Mouse (Mus musculus) gastrocnemius, adult 8-10 months (tissue): ENCODE results near the gene Gpr34. TPM values are rescaled to one million over a fixed set of nuclear protein-coding genes. Genes with fewer than 3 reads are reported as not detected.

Experiments
- DNase-seq, 2 experiments: peaks; one replicate each; pipeline ENCODE4 v3.0.0; 2022; ENCODE audit warnings: low spot score in 2 of 2
- microRNA-seq: library from miRNA; unstranded; fragments of <30 nt; microRNA quantifications from one replicate; pipeline ENCODE4 v1.2.0, GENCODE M21; 2022
- total RNA-seq, 4 experiments: library from RNA; stranded (reverse); gene quantifications; 2 replicates each; pipeline ENCODE4 v1.2.4; 2022

Gpr34 gene
- total RNA-seq, 4 experiments from 2014 or later: 0.27 to 0.40 (median 0.35) TPM; not detected in 1

GRCm38 (mm10) chrX:13670342-13670741 is 38.5 kb downstream of the Gpr34 start:
- no peak for DNase-seq

DNA sequence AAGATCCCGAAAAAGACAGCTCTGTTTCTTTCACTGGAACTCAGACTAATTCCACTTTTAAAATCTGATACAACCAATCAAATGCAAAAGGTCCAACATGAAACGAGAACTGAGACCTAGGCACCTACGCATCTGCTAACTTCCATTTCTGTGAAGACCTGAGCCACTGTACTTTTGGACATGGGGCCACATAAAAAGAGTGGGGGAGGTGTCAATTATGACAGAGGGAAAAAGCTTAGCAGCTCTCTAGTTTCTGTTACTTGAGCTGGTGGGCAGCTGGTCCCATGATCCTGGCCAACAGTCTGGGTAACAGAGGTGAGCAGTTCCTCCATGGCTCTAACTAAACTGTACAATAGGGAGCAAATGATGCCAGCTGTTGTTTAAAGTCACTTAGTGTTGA is 41.1 kb downstream of the Gpr34 start:
- DNase-seq: no peak

- no peak for DNase-seq
These were observed 49.9 kb downstream of the Gpr34 start for GRCm38 (mm10) chrX:13681748-13682147.

DNA sequence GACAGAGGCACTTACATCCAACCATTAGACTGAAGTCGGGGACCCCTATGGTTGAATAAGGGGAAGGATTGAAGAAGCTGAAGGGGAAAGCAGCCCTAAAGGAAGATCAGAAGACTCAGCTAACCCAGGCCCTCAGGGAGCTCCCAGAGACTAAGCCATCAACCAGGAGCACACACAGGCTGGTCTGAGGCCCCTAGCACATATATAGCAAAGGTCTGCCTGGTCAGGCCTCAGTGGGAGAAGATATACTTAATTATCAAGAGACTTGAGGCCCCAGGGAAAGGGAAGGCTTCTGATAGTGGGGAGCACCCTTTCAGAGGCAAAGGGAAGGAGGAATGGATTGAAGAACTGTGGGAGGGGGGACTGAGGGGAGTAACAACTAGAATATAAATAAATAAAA is 54.7 kb downstream of the Gpr34 start:
- no peak for DNase-seq

- DNase-seq: no peak
These were observed 56.5 kb downstream of the Gpr34 start for GRCm38 (mm10) chrX:13688356-13688755.

Small RNA genes within 50 kb of the gene (microRNA-seq; reads per million reads assigned to microRNA genes)
- not detected for gene Gm25246

Other genes starting within 250 kb of the Gpr34 start
- gene Nyx, start 166.0 kb upstream of the Gpr34 start, total RNA-seq: under 1 TPM in 2 of 4 experiments, not detected in 2; 0.05 to 0.11 TPM
- not detected for gene Gpr82, start 29.3 kb downstream of the Gpr34 start, total RNA-seq
- gene Cask, start 219.3 kb downstream of the Gpr34 start, total RNA-seq: 10 to 100 TPM; 10.1 to 13.3 (median 12.0) TPM